Mouse (Mus musculus): ENCODE measurements around the gene Capns2. TPM values are rescaled to one million over a fixed set of nuclear protein-coding genes. Genes with fewer than 3 reads are reported as not detected.

The Capns2 gene
- polyA plus RNA-seq, 1 experiment from 2014 or later = not detected

DNA sequence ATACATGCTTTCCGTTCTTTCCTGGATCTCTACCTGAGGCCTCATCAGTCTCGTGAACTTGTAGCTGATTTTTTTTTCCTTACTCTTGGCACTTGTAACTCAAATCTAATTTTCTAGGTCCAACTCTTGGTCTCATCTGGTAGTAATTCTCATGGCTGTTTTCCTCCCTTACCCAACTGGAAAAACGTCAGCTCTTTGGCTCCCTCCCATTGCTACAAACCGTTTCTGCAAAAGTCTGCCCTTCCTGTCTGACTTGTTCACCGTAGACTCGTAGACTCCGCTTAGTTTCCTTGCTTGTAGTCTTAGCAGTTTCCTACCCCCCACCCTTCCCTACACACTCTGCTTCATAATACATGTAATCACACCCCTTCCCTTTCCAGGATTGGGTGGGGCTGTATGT is 12.2 kb downstream of the Capns2 start:
- 84% methylated on average over 7 of the region's 7 CpGs for WGBS
- Histone ChIP-seq H3K4me3 (no peak overlapping the region), H3K27me3 (replicated peaks; ENCODE audit: low read depth, poor library complexity, severe bottlenecking) (no peaks in the 10 kb centered on the region), H3K36me3 (replicated peaks) (no peaks in the 10 kb centered on the region), H3K27ac (replicated peaks) (no peak overlapping the region), H3K4me1 (no peaks in the 10 kb centered on the region), H3K9me3 (no peaks in the 10 kb centered on the region)
- no peak for DNase-seq (ENCODE audit: low spot score)

DNA sequence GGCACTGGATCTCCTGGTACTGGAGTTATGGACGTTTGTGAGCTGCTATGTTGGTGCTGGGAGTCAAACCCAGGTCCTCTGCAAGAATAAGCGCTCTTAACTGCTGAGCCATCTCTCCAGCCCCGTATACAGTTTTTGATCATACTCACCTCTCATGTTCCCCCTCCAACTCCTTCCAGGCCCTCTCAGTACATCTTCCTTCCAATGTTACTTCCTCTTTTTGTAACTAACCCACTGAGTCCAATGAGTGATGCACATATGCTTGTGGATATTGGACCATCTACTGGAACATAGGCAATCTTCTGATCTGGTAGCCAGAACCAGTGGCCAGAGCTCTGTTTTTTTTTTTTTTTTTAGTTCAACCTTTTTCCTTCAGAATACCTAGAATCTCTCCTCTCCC is 14.9 kb downstream of the Capns2 start:
- no peaks in the 10 kb centered on the region for H3K36me3 ChIP-seq (replicated peaks)
- H3K27me3 ChIP-seq (replicated peaks; ENCODE audit: low read depth, poor library complexity, severe bottlenecking) = no peaks in the 10 kb centered on the region
- H3K9me3 ChIP-seq = no peaks in the 10 kb centered on the region
- no peaks in the 10 kb centered on the region for H3K4me1 ChIP-seq
- WGBS = 84% methylated on average over 3 of the region's 3 CpGs
- H3K27ac ChIP-seq (replicated peaks) = no peak overlapping the region
- no peak overlapping the region for H3K4me3 ChIP-seq
- no peak for DNase-seq (ENCODE audit: low spot score)

DNA sequence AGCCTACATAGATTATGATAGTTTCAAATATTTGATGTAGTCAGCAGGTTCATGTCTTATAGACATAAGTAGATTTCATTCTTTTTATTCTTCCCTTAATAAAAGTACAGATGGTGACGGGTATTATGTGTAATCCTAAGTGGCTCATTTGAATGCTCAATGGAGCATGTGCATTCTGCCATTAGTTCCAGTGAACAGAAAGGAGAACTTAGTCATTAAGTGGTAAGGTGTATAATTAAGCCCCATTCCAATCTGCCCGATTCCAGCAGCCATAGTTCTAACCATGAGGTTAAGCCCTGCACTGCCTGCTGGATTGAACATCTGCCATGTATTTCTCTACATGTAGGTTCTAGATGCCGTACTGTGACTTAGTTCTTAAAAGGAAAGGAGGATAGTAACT is 20.6 kb downstream of the Capns2 start:
- no peak overlapping the region for H3K4me3 ChIP-seq
- no peaks in the 10 kb centered on the region for H3K27me3 ChIP-seq (replicated peaks; ENCODE audit: low read depth, poor library complexity, severe bottlenecking)
- no peaks in the 10 kb centered on the region for H3K9me3 ChIP-seq
- no peak overlapping the region for H3K27ac ChIP-seq (replicated peaks)
- 88% methylated on average over 3 of the region's 3 CpGs for WGBS
- H3K4me1 ChIP-seq = peaks cover 7% of the 10 kb centered on the region; the same call in 1 of the 2 replicates
- no peaks in the 10 kb centered on the region for H3K36me3 ChIP-seq (replicated peaks)
- no peak for DNase-seq (ENCODE audit: low spot score)

DNA sequence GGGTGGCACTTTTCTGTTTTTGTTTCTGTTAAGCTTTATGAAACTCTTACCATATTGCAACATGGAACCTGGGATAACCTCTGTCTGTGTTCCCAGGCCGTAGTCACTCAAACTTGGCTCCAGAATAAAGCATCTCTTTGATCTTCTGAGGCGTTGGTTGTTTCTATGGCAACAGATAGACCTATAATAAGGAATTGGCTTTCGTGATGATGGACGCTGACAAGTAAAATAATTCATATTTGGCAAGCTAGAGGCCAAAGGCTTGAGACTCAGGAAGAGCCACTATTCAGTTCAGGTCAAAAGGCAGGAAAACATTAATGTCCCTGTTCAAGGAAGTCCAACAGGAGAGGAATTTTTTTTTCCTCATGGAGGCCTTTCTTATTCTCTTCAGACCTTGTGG is 27.8 kb downstream of the Capns2 start:
- Histone ChIP-seq H3K4me3 (no peak overlapping the region), H3K27ac (replicated peaks) (no peak overlapping the region), H3K36me3 (replicated peaks) (no peaks in the 10 kb centered on the region), H3K9me3 (0 out of 2 replicates have a peak, but pooled peaks cover 3% of the 10 kb centered on the region), H3K4me1 (peaks cover 6% of the 10 kb centered on the region), H3K27me3 (replicated peaks; ENCODE audit: low read depth, poor library complexity, severe bottlenecking) (no peaks in the 10 kb centered on the region)
- DNase-seq (ENCODE audit: low spot score) = no peak
- 84% methylated on average over 4 of the region's 4 CpGs for WGBS

DNA sequence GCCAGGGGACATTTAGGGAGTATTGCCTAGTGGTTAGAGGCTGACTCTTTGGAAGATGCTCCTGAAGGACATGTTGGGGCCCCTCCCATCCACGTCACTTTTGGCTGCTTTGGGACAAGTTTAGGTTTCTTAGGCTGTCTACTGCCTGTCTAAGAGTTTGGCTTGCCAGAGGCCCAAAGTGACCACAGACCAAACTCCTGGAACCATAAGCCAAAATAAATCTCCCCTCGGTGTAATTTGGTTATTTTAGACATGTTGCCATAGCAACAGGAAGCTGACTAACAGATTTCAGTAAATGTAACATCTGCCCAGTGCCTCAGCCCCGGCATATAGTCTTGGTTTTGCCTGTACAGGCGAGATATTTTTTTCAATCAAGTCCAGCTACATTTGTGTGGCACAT is 36.8 kb downstream of the Capns2 start:
- Histone ChIP-seq H3K9me3 (no peaks in the 10 kb centered on the region), H3K27ac (replicated peaks) (no peak overlapping the region), H3K27me3 (replicated peaks; ENCODE audit: low read depth, poor library complexity, severe bottlenecking) (no peaks in the 10 kb centered on the region), H3K36me3 (replicated peaks) (no peaks in the 10 kb centered on the region), H3K4me3 (no peak overlapping the region), H3K4me1 (no peaks in the 10 kb centered on the region)
- 82% methylated on average over 4 of the region's 4 CpGs for WGBS
- no peak for DNase-seq (ENCODE audit: low spot score)

DNA sequence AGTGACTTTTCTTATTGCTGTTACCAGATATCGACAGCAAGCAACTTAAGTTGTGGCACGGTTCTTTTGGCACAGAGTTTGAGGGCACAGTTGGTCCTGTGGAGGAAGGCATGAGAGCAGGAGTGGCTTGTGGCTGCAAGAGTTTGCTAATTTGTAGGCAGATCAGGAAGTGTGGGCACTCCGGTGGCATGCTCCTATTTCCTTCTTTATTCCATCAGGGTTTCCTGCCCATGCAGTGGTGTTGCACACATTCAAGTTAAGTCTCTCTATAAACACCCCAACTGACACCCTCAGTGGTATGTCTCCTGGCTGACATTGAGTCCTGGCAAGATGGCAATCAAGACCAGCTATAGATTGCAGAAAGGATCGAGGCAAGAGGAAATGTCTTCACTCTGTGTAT is 47.9 kb downstream of the Capns2 start:
- no peak for DNase-seq (ENCODE audit: low spot score)
- H3K9me3 ChIP-seq = no peaks in the 10 kb centered on the region
- H3K4me3 ChIP-seq = no peak overlapping the region
- no peaks in the 10 kb centered on the region for H3K36me3 ChIP-seq (replicated peaks)
- H3K27me3 ChIP-seq (replicated peaks; ENCODE audit: low read depth, poor library complexity, severe bottlenecking) = 0 out of 2 replicates have a peak, but pooled peaks cover 4% of the 10 kb centered on the region
- H3K4me1 ChIP-seq = no peaks in the 10 kb centered on the region
- H3K27ac ChIP-seq (replicated peaks) = no peak overlapping the region
- 91% methylated on average over 4 of the region's 4 CpGs for WGBS

DNA sequence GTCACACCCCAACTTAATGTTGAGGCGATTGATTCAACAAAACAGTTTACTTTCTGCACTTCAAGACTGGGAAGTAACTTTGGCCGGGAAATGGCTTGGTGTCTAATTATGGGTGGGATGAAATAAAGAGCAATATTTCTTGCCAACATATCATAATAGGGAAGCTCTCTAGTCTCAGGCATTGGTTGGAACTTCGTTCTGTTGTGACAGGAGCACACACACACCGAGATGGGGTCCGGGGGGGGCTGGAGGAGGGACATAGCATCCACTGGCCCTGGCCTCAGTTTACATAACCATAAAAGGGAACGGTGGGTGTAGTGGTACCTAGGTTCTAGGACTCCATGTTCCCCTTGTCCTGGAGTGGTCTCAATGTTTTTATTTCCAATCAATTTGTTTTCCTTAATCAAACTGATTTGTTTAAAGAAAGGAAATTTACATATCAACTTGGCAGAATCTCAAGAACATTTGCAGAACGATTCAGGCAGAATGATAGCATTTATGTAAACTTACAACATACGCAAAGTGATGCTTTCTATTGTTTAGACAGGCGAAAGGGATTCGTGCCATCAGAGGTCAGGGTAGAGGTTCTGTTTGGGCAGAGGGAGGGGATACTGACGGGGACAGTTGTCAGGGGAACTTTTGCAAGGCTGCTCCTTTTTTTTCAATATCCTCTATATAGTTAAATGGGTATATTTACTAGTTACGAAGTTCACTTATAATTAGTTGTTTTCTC is 49.6 kb downstream of the Capns2 start:
- Histone ChIP-seq H3K4me3 (no peak overlapping the region), H3K27ac (replicated peaks) (no peak overlapping the region), H3K9me3 (no peaks in the 10 kb centered on the region), H3K27me3 (replicated peaks; ENCODE audit: low read depth, poor library complexity, severe bottlenecking) (peaks cover 7% of the 10 kb centered on the region; the same call in 1 of the 2 replicates), H3K36me3 (replicated peaks) (no peaks in the 10 kb centered on the region), H3K4me1 (no peaks in the 10 kb centered on the region)
- DNase-seq (ENCODE audit: low spot score) = no peak
- 81% methylated on average over 12 of the region's 12 CpGs for WGBS

Small RNA genes lying within 50 kb of the gene (microRNA-seq; reads per million reads assigned to microRNA genes)
- not detected for gene Gm22151

Other genes starting within 250 kb of the Capns2 start
- 0.11 and 0.37 TPM in 2 replicates for gene Irx6, start 227.1 kb upstream of the Capns2 start, polyA plus RNA-seq (2016; fragmentation: Nextera tagmentation; extraction: Ambion mirVana)
- gene Mmp2, start 74.1 kb upstream of the Capns2 start, polyA plus RNA-seq (2016; fragmentation: Nextera tagmentation; extraction: Ambion mirVana) = 103 and 120 TPM in 2 replicates
- 3.1 and 4.3 TPM in 2 replicates for gene Lpcat2, start 46.1 kb upstream of the Capns2 start, polyA plus RNA-seq (2016; fragmentation: Nextera tagmentation; extraction: Ambion mirVana)
- gene Slc6a2, start 58.7 kb downstream of the Capns2 start, polyA plus RNA-seq (2016; fragmentation: Nextera tagmentation; extraction: Ambion mirVana) = 0.02 and 0.11 TPM in 2 replicates
- not detected in 2 replicates for gene Ces1a, start 146.8 kb downstream of the Capns2 start, polyA plus RNA-seq (2016; fragmentation: Nextera tagmentation; extraction: Ambion mirVana)
- not detected in 2 replicates for gene Ces1b, start 178.6 kb downstream of the Capns2 start, polyA plus RNA-seq (2016; fragmentation: Nextera tagmentation; extraction: Ambion mirVana)
- gene Ces1c, start 229.9 kb downstream of the Capns2 start, polyA plus RNA-seq (2016; fragmentation: Nextera tagmentation; extraction: Ambion mirVana) = not detected in 2 replicates